In genomic region chr5:35392334-35392695, GRCm38 (mm10) we compare ENCODE assay signal across 10 mouse cellular contexts. TPM values are rescaled to one million over a fixed set of nuclear protein-coding genes. Genes with fewer than 3 reads are reported as not detected.
DNase-seq lines count a peak whose midpoint lies in the region; ATAC-seq and TF ChIP-seq lines count a peak whose summit lies in the region.
"Had no signal": no experiment of that assay in that cellular context is flagged by ENCODE, and none has a peak within 500 bp of the region (broad histone marks: within the 10 kb centered on the region; RNA-seq: fewer than 3 reads in every experiment).

No protein-coding gene starts in this region.

- H3K4me3 ChIP-seq in forebrain, embryonic 10.5 days = peak overlapping the region; percentile 42
- peak overlapping the region; percentile 23 for H3K4me3 ChIP-seq in intestine, postnatal 0 days (ENCODE audit: low read depth, low read length)
- H3K4me3 ChIP-seq in neural tube, embryonic 14.5 days (ENCODE audit: low read depth, low read length) = 0 out of 2 replicates have a peak overlapping the region, but pooled peaks have one; percentile 7

- H3K27me3 ChIP-seq in forebrain, embryonic 10.5 days (ENCODE audit: poor library complexity, severe bottlenecking) = peaks cover 100% of the 10 kb centered on the region
- H3K27me3 ChIP-seq in intestine, postnatal 0 days (replicated peaks; ENCODE audit: control insufficient read depth, insufficient read depth, low read length) = peaks cover 96% of the 10 kb centered on the region
- peaks cover 88% of the 10 kb centered on the region for H3K27me3 ChIP-seq in neural tube, embryonic 14.5 days (ENCODE audit: control insufficient read depth, insufficient read depth, low read length)

- whole genome bisulfite sequencing in forebrain, embryonic 10.5 days = under 1% methylated on average over 37 of the region's 37 CpGs
- under 1% methylated on average over 35 of the region's 37 CpGs for WGBS in intestine, postnatal 0 days
- under 1% methylated on average over 33 of the region's 37 CpGs for WGBS in neural tube, embryonic 14.5 days

- no peaks in the 10 kb centered on the region for H3K9me3 ChIP-seq in forebrain, embryonic 10.5 days
- H3K9me3 ChIP-seq in intestine, postnatal 0 days (ENCODE audit: control insufficient read depth) = no peaks in the 10 kb centered on the region
- no peaks in the 10 kb centered on the region for H3K9me3 ChIP-seq in neural tube, embryonic 14.5 days (ENCODE audit: control insufficient read depth, low read length)

- no peak overlapping the region for H3K27ac ChIP-seq in forebrain, embryonic 10.5 days
- H3K27ac ChIP-seq in intestine, postnatal 0 days (ENCODE audit: low read depth, low read length) = no peak overlapping the region
- H3K27ac ChIP-seq in neural tube, embryonic 14.5 days (ENCODE audit: low read depth, low read length) = no peak overlapping the region

- ATAC-seq in intestine, postnatal 0 days = no peak
- no peak for ATAC-seq in neural tube, embryonic 14.5 days (ENCODE audit: low read depth)

- H3K36me3 ChIP-seq in forebrain, embryonic 10.5 days (replicated peaks) = no peaks in the 10 kb centered on the region
- no peaks in the 10 kb centered on the region for H3K36me3 ChIP-seq in intestine, postnatal 0 days (ENCODE audit: control insufficient read depth, insufficient read depth)
- H3K36me3 ChIP-seq in neural tube, embryonic 14.5 days (ENCODE audit: control insufficient read depth, insufficient read depth, low read length) = no peaks in the 10 kb centered on the region

- H3K9ac ChIP-seq in intestine, postnatal 0 days (ENCODE audit: low read depth, low read length) = no peak overlapping the region
- no peak overlapping the region for H3K9ac ChIP-seq in neural tube, embryonic 14.5 days (replicated peaks; ENCODE audit: low read depth, low read length)

- DNase-seq in kidney, postnatal 10 days = peak; percentile 17
- DNase-seq in kidney, adult 11 months = no peak
- DNase-seq in forebrain, embryonic 10.5 days (ENCODE audit: extremely low spot score, low spot score) = peak; percentile 46
- DNase-seq in gastrocnemius, postnatal 4 days (ENCODE audit: low spot score in 2 of 2) = no peak
- DNase-seq in urinary bladder, postnatal 25 days (ENCODE audit: low spot score) = no peak
- DNase-seq in frontal cortex, postnatal 14 days (ENCODE audit: low spot score in 2 of 2) = no peak
- DNase-seq: lung, postnatal 36 days had no signal

- H3K4me1 ChIP-seq in forebrain, embryonic 10.5 days = peaks cover 49% of the 10 kb centered on the region
- H3K4me1 ChIP-seq in intestine, postnatal 0 days (replicated peaks; ENCODE audit: control insufficient read depth, insufficient read depth, low read length) = no peaks in the 10 kb centered on the region
- H3K4me1 ChIP-seq in neural tube, embryonic 14.5 days (ENCODE audit: control insufficient read depth, insufficient read depth, low read length) = no peaks in the 10 kb centered on the region

- no peak for TF ChIP-seq CTCF in intestine, postnatal 0 days (IDR thresholded peaks at IDR 0.05; ENCODE audit: low read depth)

- H3K4me2 ChIP-seq in intestine, postnatal 0 days (replicated peaks; ENCODE audit: low read depth) = peak overlapping the region; percentile 56
- H3K4me2 ChIP-seq in neural tube, embryonic 14.5 days (ENCODE audit: low read depth, low read length) = peak overlapping the region; percentile 24; the same call in 1 of the 2 replicates

RNA-seq across cellular contexts. Expression of gene Hmx1, which starts 3.4 kb away (rescaled TPM):
- polyA plus RNA-seq in forebrain, embryonic 10.5 days (2016; fragmentation: Nextera tagmentation; extraction: Ambion mirVana) = 0.38 and 0.69 TPM in 2 replicates
- polyA plus RNA-seq in intestine, postnatal 0 days (2015; fragmentation: Nextera tagmentation; extraction: Ambion mirVana) = not detected in 2 replicates
- polyA plus RNA-seq in neural tube, embryonic 14.5 days (2014; fragmentation: Nextera tagmentation; extraction: Ambion mirVana) = 0.17 and 3.3 TPM in 2 replicates
- not detected for total RNA-seq in gastrocnemius, postnatal 4 days (2021)
- total RNA-seq: granulocyte monocyte progenitor cell, adult 5-6 weeks had no signal

Comparison
In these comparisons a context has a peak if more than half of its experiments do, and no peak if none do; other contexts are left out.
1. DNase-seq: peak in kidney, postnatal 10 days (single experiment) and forebrain, embryonic 10.5 days (single experiment); none in kidney, adult 11 months (single experiment), gastrocnemius, postnatal 4 days (0 of 2), urinary bladder, postnatal 25 days (single experiment) and frontal cortex, postnatal 14 days (0 of 2).
2. Peak in every context shown above with its lines, with median percentiles within 50 percentile points of each other: H3K4me3 ChIP-seq.